Mouse (Mus musculus) C2C12 (cell line): ENCODE data around the gene Bphl.

Experiments
- CTCF ChIP-seq: IDR thresholded peaks from one replicate; pipeline ENCODE4 v1.5.1; 2011; ENCODE audit not compliant: control insufficient read depth, insufficient read depth, insufficient read length
- USF1 ChIP-seq: IDR thresholded peaks from one replicate; pipeline ENCODE4 v1.6.1; 2011; ENCODE audit warnings: low read depth, mild to moderate bottlenecking, control low read depth, moderate library complexity

- TF ChIP-seq CTCF (no peak), USF1 (no peak)
Measured at GRCm38 (mm10) chr13:34054391-34054790, 17.0 kb downstream of the Bphl start.
